Comparison of ENCODE assay signal across 8 mouse cellular contexts in genomic region chr4:32153356-32153755, GRCm38 (mm10).
A peak's percentile ranks its signal among the peaks of the same experiment; 100 is the strongest.
DNase-seq lines count a peak whose midpoint lies in the region; ATAC-seq and TF ChIP-seq lines count a peak whose summit lies in the region.

No protein-coding gene starts in this region.

- H3K36me3 ChIP-seq in E14TG2a.4 (ENCODE audit: insufficient read depth, low read length) = no peaks in the 10 kb centered on the region
- H3K36me3 ChIP-seq in hindbrain, embryonic 10.5 days = no peaks in the 10 kb centered on the region
- no peaks in the 10 kb centered on the region for H3K36me3 ChIP-seq in limb, embryonic 14.5 days (ENCODE audit: control insufficient read depth, insufficient read depth, low read length)

- no peak overlapping the region for H3K4me2 ChIP-seq in limb, embryonic 14.5 days (replicated peaks; ENCODE audit: low read depth, low read length, severe bottlenecking)

- H3K27me3 ChIP-seq in E14TG2a.4 (ENCODE audit: insufficient read depth, low read length) = no peaks in the 10 kb centered on the region
- no peaks in the 10 kb centered on the region for H3K27me3 ChIP-seq in hindbrain, embryonic 10.5 days (ENCODE audit: insufficient read depth, poor library complexity, severe bottlenecking)
- H3K27me3 ChIP-seq in limb, embryonic 14.5 days (ENCODE audit: control insufficient read depth, insufficient read depth, low read length) = no peaks in the 10 kb centered on the region

- TF ChIP-seq POLR2A in cortical plate, adult 2 months (IDR thresholded peaks at IDR 0.05; ENCODE audit: extremely low read depth, insufficient read depth, low read length) = no peak
- no peak for TF ChIP-seq POLR2A in limb, embryonic 14.5 days (IDR thresholded peaks at IDR 0.05; ENCODE audit: borderline replicate concordance, extremely low read depth, insufficient read depth, insufficient read length)

- H3K9ac ChIP-seq in limb, embryonic 14.5 days (ENCODE audit: low read depth, low read length, severe bottlenecking) = no peak overlapping the region

- 0 out of 2 replicates have a peak, but pooled peaks have one; percentile 18 for TF ChIP-seq CTCF in E14TG2a.4 (conservative IDR thresholded peaks at IDR 0.05; ENCODE audit: low read length)
- TF ChIP-seq CTCF in cortical plate, adult 2 months (IDR thresholded peaks at IDR 0.05; ENCODE audit: extremely low read depth, insufficient read depth, low read length) = peak; percentile 83

- 84% methylated on average over 4 of the region's 4 CpGs for WGBS in hindbrain, embryonic 10.5 days
- WGBS in limb, embryonic 14.5 days = 77% methylated on average over 4 of the region's 4 CpGs

- H3K27ac ChIP-seq in cortical plate, adult 2 months (ENCODE audit: insufficient read depth, low read length) = no peak overlapping the region
- no peak overlapping the region for H3K27ac ChIP-seq in hindbrain, embryonic 10.5 days
- H3K27ac ChIP-seq in limb, embryonic 14.5 days (replicated peaks; ENCODE audit: low read depth, low read length) = no peak overlapping the region

- H3K4me3 ChIP-seq in E14TG2a.4 (replicated peaks; ENCODE audit: low read length) = no peak overlapping the region
- no peak overlapping the region for H3K4me3 ChIP-seq in cortical plate, adult 2 months (ENCODE audit: insufficient read depth, low read length)
- H3K4me3 ChIP-seq in hindbrain, embryonic 10.5 days = no peak overlapping the region
- H3K4me3 ChIP-seq in limb, embryonic 14.5 days (replicated peaks; ENCODE audit: low read length) = no peak overlapping the region

- H3K4me1 ChIP-seq in E14TG2a.4 (replicated peaks; ENCODE audit: low read depth, low read length) = peaks cover 16% of the 10 kb centered on the region
- no peaks in the 10 kb centered on the region for H3K4me1 ChIP-seq in cortical plate, adult 2 months (ENCODE audit: control insufficient read depth, insufficient read depth, low read length)
- peaks cover 2% of the 10 kb centered on the region for H3K4me1 ChIP-seq in hindbrain, embryonic 10.5 days (replicated peaks)
- H3K4me1 ChIP-seq in limb, embryonic 14.5 days (ENCODE audit: control insufficient read depth, insufficient read depth, low read length) = peaks cover 20% of the 10 kb centered on the region

- no peaks in the 10 kb centered on the region for H3K9me3 ChIP-seq in E14TG2a.4 (ENCODE audit: low read length)
- no peaks in the 10 kb centered on the region for H3K9me3 ChIP-seq in hindbrain, embryonic 10.5 days
- no peaks in the 10 kb centered on the region for H3K9me3 ChIP-seq in limb, embryonic 14.5 days (ENCODE audit: control insufficient read depth, low read length)

- peak; percentile 16 to 63 for DNase-seq in adrenal gland, adult (ENCODE audit: inconsistent age in 2 of 2, low spot score in 1 of 2)
- no peak for DNase-seq in adrenal gland, postnatal 25 days
- DNase-seq in hindbrain, embryonic 10.5 days (ENCODE audit: low spot score) = peak; percentile 45
- DNase-seq in limb, embryonic 14.5 days (ENCODE audit: low spot score) = peak; percentile 55
- DNase-seq in thymus, postnatal 4 days = peak; percentile 66

- no peak; the same call in 1 of the 2 replicates for ATAC-seq in limb, embryonic 14.5 days (ENCODE audit: low FRiP score, low read depth)
- ATAC-seq in monocyte, adult 5-6 weeks (replicated peaks; ENCODE audit: insufficient number of reproducible peaks, low FRiP score, low TSS enrichment, poor library complexity, severe bottlenecking) = peak; percentile 70; the same call in 1 of the 2 replicates
